In the genomic region with DNA sequence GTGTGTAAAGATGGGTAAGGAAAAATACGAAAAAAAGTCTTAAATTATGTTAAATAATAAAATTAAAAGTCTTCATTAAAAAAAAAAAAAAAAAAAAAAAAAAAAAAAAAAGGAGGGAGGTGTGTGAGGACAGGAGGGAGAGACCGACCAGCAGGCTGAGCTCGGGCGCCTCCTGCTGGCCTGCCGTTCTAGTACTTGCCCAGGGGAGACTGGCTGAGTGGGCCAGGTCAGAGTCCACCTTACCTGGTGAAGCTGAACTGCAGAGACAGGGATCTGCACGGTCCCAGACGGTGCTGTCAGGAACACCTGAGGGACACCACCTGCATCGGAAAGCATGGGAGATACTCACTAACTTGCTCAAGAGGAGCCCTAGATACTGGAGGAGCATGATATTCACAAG, we compare ENCODE assay signal across 1 mouse cellular context.
TF ChIP-seq lines count a peak whose summit lies in the region.

No protein-coding gene starts in this region.

TF ChIP-seq in CH12.LX, 34 proteins besides CTCF, POLR2A, EP300 and RAD21:
- TF ChIP-seq HCFC1 (IDR thresholded peaks at IDR 0.05; ENCODE audit: low read depth, low read length), result no peak
- peak; percentile 29; the same call in 1 of the 2 replicates for TF ChIP-seq SMC3 (IDR thresholded peaks at IDR 0.05; ENCODE audit: low read depth, low read length)
- TF ChIP-seq ZNF384 (IDR thresholded peaks at IDR 0.05; ENCODE audit: low read depth, low read length), result peak; percentile 95
TF ChIP-seq in CH12.LX: peak in this region for 2.
